Mouse (Mus musculus) testis, postnatal 14 days (tissue): ENCODE data around the gene Mrpl9.

Experiments
- DNase-seq: peaks from one replicate; pipeline ENCODE4 v3.0.0; 2021; ENCODE audit warnings: low spot score

The Mrpl9 gene

DNA sequence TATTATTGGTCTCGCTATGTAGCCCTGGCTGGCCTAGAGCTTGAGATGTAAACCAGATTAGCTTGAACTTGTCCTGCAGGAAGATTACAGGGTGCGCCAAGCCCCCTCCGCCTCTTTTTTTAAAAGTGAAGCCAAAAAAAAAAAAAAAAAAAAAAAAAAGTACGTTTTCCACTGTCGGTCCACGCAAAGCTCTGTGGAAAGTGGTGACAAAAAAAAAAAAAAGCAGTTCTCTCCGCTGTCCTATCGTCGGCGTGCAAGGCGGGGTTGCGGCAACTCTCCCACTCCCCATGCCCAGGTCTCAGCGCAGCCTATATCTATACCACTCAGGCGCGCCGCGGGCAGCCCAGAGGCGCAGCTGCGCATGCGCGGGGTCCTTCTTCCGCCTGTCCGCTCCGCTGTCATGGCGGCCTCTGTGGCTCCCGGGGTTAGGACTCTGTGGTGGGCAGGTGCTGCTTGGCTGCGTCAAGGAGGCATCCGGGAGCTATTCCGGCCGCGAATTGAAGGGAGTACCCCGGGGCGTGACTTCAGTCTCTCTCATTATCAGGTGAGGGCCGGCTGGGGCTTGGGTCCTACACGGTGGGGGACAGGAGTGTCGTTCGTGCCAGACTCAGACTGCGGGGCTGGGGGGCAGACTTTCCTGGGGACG is at the start of gene Mrpl9:
Mrpl9 (plus strand) TSS at position 368 of the 646 bp plus-strand sequence.
- peak; percentile 95 for DNase-seq

DNA sequence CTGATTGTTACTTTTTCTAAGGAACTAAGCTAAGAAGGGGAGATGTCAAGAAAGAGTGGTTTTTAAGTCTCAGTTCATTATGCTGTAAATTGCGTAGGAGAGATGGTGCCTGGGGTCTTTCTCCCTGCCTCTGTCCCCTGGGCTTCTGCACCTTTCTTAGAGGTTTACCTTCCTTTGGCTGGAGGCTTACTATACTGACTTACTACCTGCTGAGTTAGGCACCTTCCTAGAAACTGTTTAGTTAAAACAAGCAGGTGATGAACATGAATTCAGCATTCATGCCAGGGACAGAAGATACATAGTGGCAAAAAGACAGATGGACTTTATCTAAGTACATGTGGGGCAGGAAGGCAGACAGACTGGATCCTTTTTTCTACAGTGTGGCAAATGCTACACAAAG is 46.8 kb upstream of the Mrpl9 start:
- peak; percentile 36 for DNase-seq

DNA sequence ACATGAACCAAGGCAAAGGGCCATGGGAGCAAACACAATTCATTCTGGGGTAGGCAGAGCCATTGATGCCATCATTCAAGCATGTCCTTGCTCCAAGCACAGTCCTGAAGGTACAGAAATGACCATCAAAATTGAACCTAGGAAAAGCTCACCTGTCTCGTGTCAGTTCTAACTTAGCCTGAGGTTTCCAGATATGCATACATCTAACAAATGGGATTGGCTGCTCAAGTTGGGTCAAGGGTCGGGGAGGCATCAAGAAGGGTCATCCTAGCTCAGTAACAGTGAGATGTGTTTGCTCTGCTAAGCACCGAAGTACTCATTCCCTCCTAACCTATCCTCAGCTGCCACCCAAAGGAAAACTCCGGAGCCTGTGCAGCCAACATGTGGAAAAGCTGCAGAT is 46.3 kb upstream of the Mrpl9 start:
- no peak for DNase-seq

DNA sequence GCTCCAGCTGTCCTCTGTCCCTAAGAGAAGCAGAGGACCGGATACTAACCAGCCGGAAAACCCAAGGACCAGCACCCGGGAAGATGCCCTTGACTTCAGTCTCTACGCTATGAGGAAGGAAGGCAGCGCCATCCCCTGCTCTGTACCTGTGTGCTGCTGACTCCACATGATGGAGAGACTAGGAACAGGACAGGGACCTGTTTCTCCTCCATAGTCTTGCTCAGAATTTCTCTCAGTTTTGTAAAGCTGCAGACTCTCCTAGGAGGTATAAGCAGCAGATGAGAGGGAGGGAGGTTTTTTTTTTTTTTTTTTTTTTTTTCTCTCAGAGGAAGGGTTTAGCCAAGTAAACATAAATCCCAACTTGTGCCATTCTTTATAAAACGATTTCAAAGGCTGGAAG is 44.9 kb upstream of the Mrpl9 start, which contains the start of gene Lingo4:
Lingo4 (plus strand) TSS at position 301 of the 400 bp plus-strand sequence.
- DNase-seq, result no peak

DNA sequence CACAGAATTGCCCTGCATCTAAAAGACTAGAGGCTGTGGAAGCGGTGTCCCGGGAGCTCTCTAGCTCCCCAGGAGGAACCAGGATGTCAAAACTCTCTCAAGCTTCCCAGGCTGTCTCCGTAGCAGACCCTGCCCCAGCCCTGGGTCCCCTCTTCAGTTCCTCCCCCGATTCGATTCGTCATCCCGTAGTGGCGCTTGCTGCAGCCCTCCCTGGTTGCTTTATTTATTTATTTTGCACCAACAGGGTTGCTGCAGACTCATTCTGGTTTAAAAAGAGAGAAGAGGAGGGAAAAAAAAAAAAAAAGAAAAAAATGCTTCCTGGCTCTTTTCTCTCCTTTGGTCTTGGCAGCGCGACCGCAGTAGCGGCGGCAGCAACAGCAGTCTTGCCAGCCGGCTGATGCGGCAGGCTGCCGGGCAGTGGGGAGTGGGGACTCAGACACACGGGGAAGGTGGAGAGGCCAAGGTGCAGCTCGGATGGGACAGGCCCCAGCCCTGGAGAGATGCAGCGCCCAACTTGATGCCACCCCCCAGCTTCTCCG is 44.1 kb upstream of the Mrpl9 start:
- DNase-seq, result no peak

DNA sequence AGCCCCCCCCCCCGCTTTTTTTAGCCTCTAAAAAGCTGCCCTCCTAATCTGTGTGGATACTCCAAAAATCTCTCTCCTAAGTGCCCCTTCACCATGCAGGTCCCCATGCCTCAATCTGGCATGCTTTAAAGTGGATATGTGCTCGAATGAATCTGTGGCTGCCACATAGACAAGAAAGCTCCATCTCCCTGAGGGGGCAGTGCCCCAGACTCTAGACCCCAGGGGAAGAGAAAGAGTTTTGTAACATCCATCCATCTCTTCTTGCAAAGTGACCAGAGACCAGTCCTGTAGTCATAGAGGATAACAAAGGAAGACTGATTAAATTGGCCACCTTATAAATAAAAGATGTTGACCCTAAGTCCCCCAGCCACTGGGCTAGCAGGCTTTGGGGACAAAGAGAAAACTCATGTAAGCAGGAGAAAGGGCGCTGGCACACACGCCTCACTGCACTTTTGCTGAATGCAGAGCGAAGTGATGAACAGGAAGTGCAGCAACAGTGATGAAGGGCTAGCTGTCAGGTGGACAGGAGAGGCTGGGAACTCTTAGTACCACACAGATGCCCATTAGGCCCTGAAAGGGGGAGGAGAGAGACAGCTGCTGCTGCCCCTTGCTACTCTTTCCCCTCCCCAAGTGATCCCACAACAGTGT is 43.3 kb upstream of the Mrpl9 start:
- DNase-seq, result no peak

DNA sequence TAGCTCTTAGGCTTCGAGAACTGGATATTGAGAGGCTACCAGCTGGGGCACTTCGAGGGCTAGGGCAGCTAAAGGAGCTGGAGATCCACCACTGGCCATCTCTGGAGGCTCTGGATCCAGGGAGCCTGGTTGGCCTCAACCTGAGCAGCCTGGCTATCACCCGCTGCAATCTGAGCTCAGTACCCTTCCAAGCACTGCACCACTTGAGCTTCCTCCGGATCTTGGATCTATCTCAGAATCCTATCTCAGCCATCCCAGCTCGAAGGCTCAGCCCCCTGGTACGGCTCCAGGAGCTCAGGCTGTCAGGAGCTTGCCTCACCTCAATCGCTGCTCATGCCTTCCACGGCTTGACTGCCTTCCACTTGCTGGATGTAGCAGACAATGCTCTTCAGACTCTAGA is 40.7 kb upstream of the Mrpl9 start:
- no peak for DNase-seq

DNA sequence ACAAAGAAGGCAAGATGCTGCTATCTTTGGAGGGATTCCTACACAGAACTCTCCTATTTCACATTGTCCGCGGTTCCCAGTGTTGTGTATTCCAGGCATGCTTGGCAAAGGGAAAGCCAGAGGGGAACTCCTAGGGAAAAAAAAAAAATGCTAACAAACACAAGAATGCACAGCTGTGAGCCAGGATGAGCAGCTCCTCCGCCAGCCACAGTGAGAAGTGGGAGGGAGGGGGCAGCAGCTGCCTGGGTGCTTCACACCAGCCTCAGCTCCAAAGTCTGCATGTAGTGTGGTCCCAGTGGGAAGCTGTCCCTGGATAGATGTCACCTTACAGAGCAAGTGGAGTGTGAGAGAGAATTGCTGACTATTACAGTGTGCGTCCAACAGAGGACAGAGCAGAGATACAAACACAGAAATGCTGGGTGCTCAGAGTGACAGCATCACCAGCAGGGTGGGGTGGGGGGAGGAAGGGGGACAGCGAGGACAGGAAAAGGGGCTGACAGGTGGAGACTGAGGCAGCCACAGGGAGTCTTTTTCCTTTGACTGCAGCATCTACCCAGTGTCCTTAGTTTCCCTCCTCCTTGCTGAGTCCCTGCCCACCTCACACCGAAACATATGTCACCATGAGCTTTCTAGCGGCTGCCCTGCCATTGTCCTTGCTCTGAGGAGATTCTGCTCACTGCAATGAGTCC is 38.6 kb upstream of the Mrpl9 start:
- no peak for DNase-seq

DNA sequence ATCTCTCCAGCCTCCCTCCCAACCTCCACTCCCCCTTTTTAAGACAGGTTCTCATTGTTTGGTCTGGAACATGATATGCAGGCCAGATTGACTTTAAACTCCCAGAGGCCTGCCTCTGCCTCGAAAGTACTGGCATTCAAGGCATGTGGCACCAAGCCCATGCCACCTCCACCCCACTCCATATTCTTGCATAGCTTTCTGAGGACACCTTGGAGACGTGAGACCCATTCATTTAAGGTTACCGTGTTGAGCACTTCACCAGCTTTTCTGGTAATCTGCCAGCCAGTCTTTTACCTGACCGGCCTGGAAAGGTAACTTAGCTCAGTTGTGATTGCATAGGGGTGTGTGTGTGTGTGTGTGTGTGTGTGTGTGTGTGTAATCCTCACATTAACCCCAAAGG is 37.6 kb upstream of the Mrpl9 start:
- DNase-seq, result no peak

DNA sequence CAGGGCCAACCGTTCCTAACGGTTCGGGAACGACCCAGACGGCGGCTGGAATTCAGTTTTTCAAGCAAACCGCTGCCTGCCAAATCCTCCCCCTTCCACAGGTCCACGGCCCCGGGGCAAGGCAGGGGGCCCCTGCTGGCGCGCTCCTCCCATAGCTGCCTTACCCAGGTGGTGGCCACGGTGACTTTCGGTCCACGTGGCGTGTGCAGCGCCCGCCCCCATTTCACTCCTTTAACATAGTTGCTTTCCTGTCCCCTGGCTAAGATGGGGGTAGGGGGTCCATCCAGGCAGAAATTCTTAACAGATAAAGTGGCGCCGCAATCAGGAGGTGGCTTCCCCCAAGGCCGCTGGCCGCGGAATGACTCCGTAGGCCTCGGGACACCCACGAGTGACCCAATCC is 30.6 kb upstream of the Mrpl9 start:
- no peak for DNase-seq

DNA sequence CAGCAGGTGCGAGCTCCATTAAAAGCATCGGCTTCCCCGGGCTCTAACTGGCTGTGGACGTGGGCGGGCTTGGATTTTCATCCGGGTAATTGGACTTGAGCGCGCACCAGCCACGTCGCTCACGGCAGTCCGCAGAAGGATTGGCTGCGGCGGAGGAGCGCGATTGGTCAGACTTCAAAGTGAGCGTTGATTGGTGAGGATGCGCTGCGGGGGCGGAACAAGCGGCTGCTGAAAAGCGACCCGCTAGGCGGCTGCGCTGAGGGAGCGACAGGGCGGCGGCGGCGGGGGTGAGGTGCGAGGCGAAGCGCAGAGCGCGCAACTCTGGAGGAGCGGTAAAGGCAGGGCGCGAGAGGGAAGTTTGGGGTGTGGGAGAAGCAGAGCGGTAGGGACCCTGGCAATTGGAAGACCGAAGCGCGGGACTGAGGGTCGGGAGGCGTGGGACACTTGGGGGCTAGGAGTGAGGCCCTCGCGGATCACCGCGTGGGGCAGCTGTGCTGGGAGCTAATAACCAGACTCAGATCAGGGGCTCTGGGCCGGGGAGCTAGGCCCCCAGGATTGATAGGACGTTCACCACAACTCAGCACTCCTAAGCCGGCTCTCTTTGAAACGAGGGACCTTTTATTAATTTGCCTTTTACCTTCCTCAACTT is 30.0 kb upstream of the Mrpl9 start, which contains the start of gene Tdrkh:
Tdrkh (plus strand) TSS at position 243 of the 649 bp plus-strand sequence.
- DNase-seq, result peak; percentile 98

DNA sequence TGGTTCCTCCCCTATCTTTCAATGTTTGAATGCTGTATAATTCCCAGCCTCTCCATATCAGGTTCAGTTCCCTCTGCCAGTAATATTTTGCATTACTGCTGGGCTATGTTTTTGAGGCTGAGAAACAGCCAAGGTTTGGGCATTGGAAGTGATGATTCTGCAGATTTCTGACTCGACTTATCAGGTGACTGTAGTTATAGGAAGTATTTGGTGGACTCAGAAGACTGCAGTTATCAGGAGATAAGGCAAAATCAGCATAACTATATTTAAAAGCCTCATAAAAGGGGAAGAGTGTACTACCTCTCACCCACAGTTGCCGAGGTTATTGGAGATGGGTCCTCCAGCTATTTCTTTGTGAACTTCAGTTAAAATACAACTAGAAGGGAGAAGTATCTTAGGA is 12.1 kb upstream of the Mrpl9 start:
- DNase-seq, result no peak

DNA sequence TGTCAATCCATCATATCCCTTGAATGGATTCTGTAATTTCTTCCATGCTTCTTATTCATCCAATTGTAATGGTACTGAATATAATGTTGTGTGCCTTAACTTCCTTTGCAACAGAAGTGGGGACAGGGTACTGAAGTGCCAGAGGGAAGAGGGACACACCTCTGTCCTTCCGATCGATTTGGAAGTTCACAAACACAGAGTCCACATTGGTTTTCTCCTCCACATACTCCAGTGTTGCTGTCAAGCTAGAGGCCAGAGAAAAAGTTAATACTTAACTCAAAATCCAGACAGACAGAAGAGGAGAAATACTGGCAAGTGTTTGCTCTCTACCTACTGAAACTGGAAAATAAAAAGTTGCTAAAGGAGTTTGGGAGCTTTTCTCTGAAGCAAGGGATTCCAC is 8.8 kb upstream of the Mrpl9 start:
- DNase-seq, result no peak

DNA sequence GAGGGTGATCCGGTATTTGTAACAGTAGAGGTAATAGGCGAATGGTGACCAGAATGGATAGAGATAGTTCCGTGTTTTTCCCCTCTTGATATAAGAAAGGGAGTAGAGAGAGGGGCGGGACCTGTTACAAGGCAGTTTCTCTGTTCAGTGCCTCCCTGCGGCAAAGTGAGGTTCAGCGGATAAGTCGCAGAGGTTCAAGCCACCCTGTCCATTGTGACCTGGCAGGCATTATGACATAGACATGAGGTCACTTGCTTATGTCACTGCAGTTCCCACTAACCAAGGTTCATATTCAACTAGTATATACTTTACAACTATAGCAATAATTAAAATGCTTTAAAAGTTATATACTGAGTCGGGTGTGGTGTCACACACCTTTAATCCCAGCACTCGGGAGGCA is 6.7 kb upstream of the Mrpl9 start:
- no peak for DNase-seq

DNA sequence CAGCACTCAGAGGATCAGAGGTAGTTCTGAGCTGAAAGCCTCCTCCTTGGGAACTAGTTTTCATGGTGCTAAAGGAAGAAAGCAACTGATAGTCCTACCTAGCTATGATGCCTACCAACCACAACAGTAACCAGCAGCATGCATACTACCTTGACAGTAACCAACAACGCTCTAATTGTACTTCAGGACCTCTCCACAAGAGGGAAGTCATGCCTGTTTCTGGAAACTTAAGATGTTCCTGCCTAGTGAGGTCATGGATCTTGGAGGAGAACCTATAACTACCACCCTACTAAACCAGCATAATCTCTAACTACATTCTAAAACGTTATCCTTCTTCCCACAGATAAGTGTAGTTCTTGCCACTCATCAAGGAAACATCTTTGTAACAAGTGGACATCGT is 1.9 kb upstream of the Mrpl9 start:
- DNase-seq, result no peak

DNA sequence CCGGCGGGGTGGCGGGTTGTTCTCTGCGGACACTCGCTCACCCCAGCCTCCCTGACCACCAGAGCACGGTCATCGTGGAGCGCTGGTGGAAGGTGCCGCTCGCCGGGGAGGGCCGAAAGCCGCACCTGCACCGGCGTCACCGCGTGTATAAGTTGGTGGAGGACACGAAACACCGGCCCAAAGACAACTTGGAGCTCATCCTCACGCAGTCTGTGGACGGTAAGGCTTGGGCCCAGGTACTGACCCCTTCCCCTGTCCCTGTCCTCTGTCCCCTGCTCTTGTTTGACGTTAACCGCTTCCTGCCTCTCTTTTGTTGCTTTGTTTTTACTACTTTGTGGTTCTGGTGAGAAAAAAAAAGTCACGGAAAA is 463 bp downstream of the Mrpl9 start, which contains the start of gene Oaz3:
Oaz3 (minus strand) TSS at position 319 of the 368 bp plus-strand sequence.
- no peak for DNase-seq

DNA sequence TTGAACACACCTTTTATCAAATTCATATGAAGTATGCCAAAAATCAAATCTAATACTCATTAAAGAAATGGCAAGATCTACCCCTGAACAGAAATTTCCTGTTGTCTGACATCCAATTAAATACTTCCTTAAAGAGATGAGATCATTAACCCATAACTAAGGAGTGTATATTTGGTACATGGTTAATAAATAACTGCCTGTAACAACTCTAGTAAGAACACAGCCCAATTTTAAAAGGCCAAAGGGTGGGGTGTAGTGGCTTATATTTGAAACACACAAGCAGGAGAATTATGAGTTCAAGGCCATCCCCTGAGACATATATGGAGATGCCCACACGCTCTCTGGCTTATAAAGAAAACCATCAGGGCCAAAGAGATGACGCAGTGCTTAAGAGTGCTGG is 6.3 kb downstream of the Mrpl9 start:
- DNase-seq, result no peak

DNA sequence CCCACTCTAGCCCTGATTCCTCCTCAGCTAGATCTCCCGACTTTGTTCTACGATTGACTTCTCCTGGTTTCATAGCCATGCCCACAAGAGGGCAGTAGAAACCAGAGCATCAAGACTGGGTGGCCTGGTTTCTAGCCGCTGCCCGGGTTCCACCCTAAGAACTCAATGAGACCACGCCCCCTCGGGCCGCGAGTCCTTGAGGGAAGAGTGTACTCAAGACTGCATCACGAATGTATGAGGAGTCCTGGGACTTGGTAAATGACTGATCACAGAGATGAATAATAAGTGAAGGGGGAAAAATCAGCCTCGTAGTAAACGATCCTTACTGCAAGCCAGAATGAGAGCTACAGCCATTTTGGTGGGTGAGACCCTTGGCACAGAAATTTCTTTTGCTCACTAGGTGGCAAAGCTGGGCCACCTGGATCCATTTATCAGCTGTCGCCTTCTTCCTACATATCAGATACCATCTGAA is 13.4 kb downstream of the Mrpl9 start:
- peak; percentile 59 for DNase-seq

DNA sequence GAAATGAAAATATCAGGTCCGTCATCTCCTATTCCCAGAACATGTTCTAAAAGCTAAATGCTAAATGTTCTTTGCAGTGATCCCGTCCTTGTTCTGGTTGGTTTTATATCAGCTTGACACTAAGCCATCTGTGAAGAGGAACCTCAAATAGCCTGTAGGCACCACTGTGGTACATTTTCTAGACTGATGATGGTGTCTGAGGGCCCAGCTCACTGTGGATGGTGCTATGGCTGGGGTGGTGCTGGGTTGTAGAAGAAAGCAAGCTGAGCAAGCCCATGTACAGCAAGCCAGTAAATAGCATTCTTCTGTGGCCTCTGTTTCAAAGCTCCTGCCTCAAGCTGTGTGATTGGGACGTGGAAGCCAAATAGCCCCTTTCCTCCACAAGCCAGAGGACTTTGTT is 13.9 kb downstream of the Mrpl9 start:
- DNase-seq, result no peak

DNA sequence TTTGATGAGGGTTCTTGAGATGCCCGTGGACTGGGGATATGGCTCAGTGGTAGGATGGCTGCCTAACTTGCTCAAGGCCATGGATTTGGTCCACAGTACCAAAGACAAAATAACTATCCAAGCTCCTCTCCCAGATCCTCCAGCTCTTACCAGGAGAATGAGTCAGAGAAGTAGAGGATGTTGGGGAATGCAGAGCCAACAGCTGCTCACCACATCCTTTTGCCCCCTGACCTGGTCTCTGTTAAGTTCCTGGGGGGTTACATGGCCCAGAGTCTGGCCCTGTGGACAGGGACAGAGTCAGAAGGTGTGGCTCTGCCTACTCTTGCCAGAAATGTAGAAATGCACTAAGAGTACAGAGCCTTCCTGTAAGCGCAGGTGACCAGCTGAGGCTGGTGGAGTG is 16.7 kb downstream of the Mrpl9 start:
- DNase-seq, result no peak

DNA sequence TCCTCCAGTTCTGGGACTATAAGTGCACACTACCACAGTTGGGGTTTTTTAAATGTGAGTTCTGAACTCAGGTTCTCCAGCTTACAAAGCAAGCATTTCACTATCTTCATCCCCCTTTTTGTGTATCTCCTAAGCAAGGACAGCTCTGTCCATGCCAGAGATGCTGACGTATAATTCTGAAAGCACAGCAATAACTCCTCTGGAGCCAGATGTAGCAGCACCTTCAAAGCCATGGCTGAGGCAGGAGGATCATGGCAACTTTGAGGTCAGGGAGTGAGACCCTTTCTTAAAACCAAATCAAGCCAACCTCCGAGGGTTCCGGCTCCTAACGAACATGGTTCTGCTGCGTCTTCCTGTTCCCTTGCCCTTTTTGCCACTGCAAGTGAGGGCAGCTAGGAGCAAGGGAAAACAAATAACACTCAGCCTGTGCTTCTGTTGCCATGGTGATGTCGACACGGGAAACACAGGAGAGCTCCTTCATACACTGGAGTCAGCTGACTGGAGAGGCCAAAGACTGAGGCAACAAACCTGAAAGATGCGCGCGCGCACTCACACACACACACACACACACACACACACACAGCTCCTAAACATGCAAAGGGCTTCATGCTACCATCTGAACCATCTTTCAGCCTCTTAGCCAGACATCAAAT is 20.9 kb downstream of the Mrpl9 start:
- no peak for DNase-seq
